Mouse (Mus musculus): ENCODE measurements around the gene Sh3bgrl2. TPM values are rescaled to one million over a fixed set of nuclear protein-coding genes. Genes with fewer than 3 reads are reported as not detected.
"Not testable (repeated sequence)": the region's sequence is repeated elsewhere in the genome, so short reads cannot be mapped to it uniquely, and the experiment has no call there.

Gene Sh3bgrl2
- 21.2 and 22.2 TPM in 2 replicates for polyA plus RNA-seq (2015; fragmentation: Nextera tagmentation; extraction: Ambion mirVana)

- Histone ChIP-seq H3K4me3 (ENCODE audit: low read depth, low read length) (peak within 1 kb of the TSS; percentile 59), H3K9me3 (ENCODE audit: low read length) (no peaks in the 10 kb centered on the region), H3K4me2 (ENCODE audit: low read depth, low read length) (peak within 1 kb of the TSS; percentile 68), H3K27ac (ENCODE audit: low read depth) (peak within 1 kb of the TSS; percentile 53), H3K4me1 (ENCODE audit: insufficient read depth) (peaks cover 4% of the 10 kb centered on the region; the same call in 1 of the 2 replicates), H3K27me3 (ENCODE audit: insufficient read depth, low read length) (peaks cover 4% of the 10 kb centered on the region; the same call in 1 of the 2 replicates), H3K36me3 (replicated peaks; ENCODE audit: insufficient read depth, low read length) (no peaks in the 10 kb centered on the region), H3K9ac (replicated peaks) (peak within 1 kb of the TSS; percentile 62)
- TF ChIP-seq EP300 (IDR thresholded peaks at IDR 0.05; ENCODE audit: low read depth) (no peak), CTCF (IDR thresholded peaks at IDR 0.05; ENCODE audit: low read depth) (no peak)
- 2% methylated on average over 76 of the region's 76 CpGs for WGBS (ENCODE audit: insufficient replicate concordance)
- DNase-seq (peak; percentile 83), ATAC-seq (peak; percentile 96)
These were observed at the start of gene Sh3bgrl2 for GRCm38 (mm10) chr9:83547830-83548689. TSS of gene Sh3bgrl2 (plus strand) at chr9:83548327.

- H3K9me3 ChIP-seq (ENCODE audit: low read length); ATAC-seq; H3K4me1 ChIP-seq (ENCODE audit: insufficient read depth); H3K4me2 ChIP-seq (ENCODE audit: low read depth, low read length); H3K4me3 ChIP-seq (ENCODE audit: low read depth, low read length); H3K27me3 ChIP-seq (ENCODE audit: insufficient read depth, low read length); H3K9ac ChIP-seq (replicated peaks); DNase-seq; H3K36me3 ChIP-seq (replicated peaks; ENCODE audit: insufficient read depth, low read length); H3K27ac ChIP-seq (ENCODE audit: low read depth): not testable (repeated sequence)
- WGBS (ENCODE audit: insufficient replicate concordance), result 80% methylated on average over 5 of the region's 5 CpGs
These were observed 29.0 kb upstream of the Sh3bgrl2 start for GRCm38 (mm10) chr9:83519081-83519480.

DNA sequence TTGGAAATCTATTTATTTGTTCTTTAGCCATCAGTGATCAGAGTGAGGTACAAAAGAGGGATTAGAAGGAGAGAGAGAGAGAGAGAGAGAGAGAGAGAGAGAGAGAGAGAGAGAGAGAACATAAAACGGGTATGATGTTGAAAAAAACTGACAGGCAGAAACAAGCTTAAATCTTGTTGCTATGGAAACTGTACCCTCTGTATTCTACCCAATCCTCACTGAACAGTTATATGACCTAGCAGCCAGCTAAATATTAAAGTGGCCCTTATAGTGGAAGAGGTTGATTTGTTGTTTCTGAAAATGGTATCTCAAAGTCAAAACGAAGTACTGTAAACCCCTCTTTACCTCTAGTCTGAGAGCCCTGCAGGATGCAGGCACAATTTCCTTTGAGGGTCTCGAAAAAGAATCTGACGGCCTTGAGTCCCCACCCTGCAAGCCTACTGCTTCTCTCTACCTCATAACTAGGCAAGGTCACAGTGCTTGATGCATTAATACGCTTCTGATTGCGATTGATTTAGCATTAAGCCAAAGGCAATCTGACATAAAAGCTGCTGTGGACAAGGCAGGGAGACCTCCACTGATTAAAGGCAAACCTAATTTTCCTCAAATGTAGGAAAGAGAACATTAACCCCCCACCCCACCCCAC, 28.5 kb upstream of the Sh3bgrl2 start:
- Histone ChIP-seq H3K36me3 (replicated peaks; ENCODE audit: insufficient read depth, low read length) (no peaks in the 10 kb centered on the region), H3K4me3 (ENCODE audit: low read depth, low read length) (no peak overlapping the region), H3K4me2 (ENCODE audit: low read depth, low read length) (no peak overlapping the region), H3K9ac (replicated peaks) (no peak overlapping the region), H3K27me3 (ENCODE audit: insufficient read depth, low read length) (no peaks in the 10 kb centered on the region), H3K4me1 (ENCODE audit: insufficient read depth) (no peaks in the 10 kb centered on the region), H3K9me3 (ENCODE audit: low read length) (0 out of 2 replicates have a peak, but pooled peaks cover 3% of the 10 kb centered on the region), H3K27ac (ENCODE audit: low read depth) (no peak overlapping the region)
- WGBS (ENCODE audit: insufficient replicate concordance), result 74% methylated on average over 6 of the region's 6 CpGs
- no peak for DNase-seq
- TF ChIP-seq EP300 (IDR thresholded peaks at IDR 0.05; ENCODE audit: low read depth) (no peak), CTCF (IDR thresholded peaks at IDR 0.05; ENCODE audit: low read depth) (no peak)
- ATAC-seq, result no peak

- WGBS (ENCODE audit: insufficient replicate concordance), result 55% methylated on average over 7 of the region's 7 CpGs
- DNase-seq, result peak; percentile 53
These were observed 20.6 kb upstream of the Sh3bgrl2 start for GRCm38 (mm10) chr9:83527341-83528060.

GRCm38 (mm10) chr9:83533044-83533769, 14.9 kb upstream of the Sh3bgrl2 start:
- Histone ChIP-seq H3K9ac (replicated peaks) (no peak overlapping the region), H3K36me3 (replicated peaks; ENCODE audit: insufficient read depth, low read length) (no peaks in the 10 kb centered on the region), H3K27me3 (ENCODE audit: insufficient read depth, low read length) (no peaks in the 10 kb centered on the region), H3K4me2 (ENCODE audit: low read depth, low read length) (no peak overlapping the region), H3K9me3 (ENCODE audit: low read length) (no peaks in the 10 kb centered on the region), H3K4me3 (ENCODE audit: low read depth, low read length) (no peak overlapping the region), H3K4me1 (ENCODE audit: insufficient read depth) (peaks cover 9% of the 10 kb centered on the region; the same call in 1 of the 2 replicates), H3K27ac (ENCODE audit: low read depth) (0 out of 2 replicates have a peak overlapping the region, but pooled peaks have one; percentile 11)
- ATAC-seq (peak; percentile 45; the same call in 1 of the 2 replicates), DNase-seq (no peak)
- TF ChIP-seq CTCF (IDR thresholded peaks at IDR 0.05; ENCODE audit: low read depth), result no peak
- TF ChIP-seq EP300 (IDR thresholded peaks at IDR 0.05; ENCODE audit: low read depth), result no peak
- 51% methylated on average over 5 of the region's 5 CpGs for WGBS (ENCODE audit: insufficient replicate concordance)

More at GRCm38 (mm10) chr9:83527341-83528060, 20.6 kb upstream of the Sh3bgrl2 start:
- no peak for TF ChIP-seq CTCF (IDR thresholded peaks at IDR 0.05; ENCODE audit: low read depth)
- no peak for TF ChIP-seq EP300 (IDR thresholded peaks at IDR 0.05; ENCODE audit: low read depth)
- no peak overlapping the region for H3K9ac ChIP-seq (replicated peaks)
- no peaks in the 10 kb centered on the region for H3K27me3 ChIP-seq (ENCODE audit: insufficient read depth, low read length)
- ATAC-seq, result peak; percentile 94
- H3K4me1 ChIP-seq (ENCODE audit: insufficient read depth), result peaks cover 8% of the 10 kb centered on the region
- H3K36me3 ChIP-seq (replicated peaks; ENCODE audit: insufficient read depth, low read length), result no peaks in the 10 kb centered on the region
- peak overlapping the region; percentile 29; the same call in 1 of the 2 replicates for H3K4me2 ChIP-seq (ENCODE audit: low read depth, low read length)
- no peaks in the 10 kb centered on the region for H3K9me3 ChIP-seq (ENCODE audit: low read length)
- no peak overlapping the region for H3K4me3 ChIP-seq (ENCODE audit: low read depth, low read length)
- peak overlapping the region; percentile 72 for H3K27ac ChIP-seq (ENCODE audit: low read depth)
